Mouse (Mus musculus) cerebellum, adult 11 months (tissue): Measurements from ENCODE around the gene Steap3.
A peak's percentile ranks its signal among the peaks of the same experiment; 100 is the strongest.

ENCODE experiments used
- DNase-seq: peaks from one replicate; pipeline ENCODE4 v3.0.0; 2022

Steap3 gene

GRCm38 (mm10) chr1:120249842-120250241 lies 22.7 kb downstream of the Steap3 start:
- DNase-seq = no peak

- peak; percentile 3 for DNase-seq
Observed at GRCm38 (mm10) chr1:120248156-120248555, 24.3 kb downstream of the Steap3 start.

GRCm38 (mm10) chr1:120247351-120247750 lies 25.2 kb downstream of the Steap3 start:
- no peak for DNase-seq

GRCm38 (mm10) chr1:120246946-120247345 lies 25.6 kb downstream of the Steap3 start:
- no peak for DNase-seq

- no peak for DNase-seq
Observed at GRCm38 (mm10) chr1:120245661-120246131, 26.8 kb downstream of the Steap3 start.

- no peak for DNase-seq
Observed at GRCm38 (mm10) chr1:120244646-120245045, 27.9 kb downstream of the Steap3 start.

GRCm38 (mm10) chr1:120243987-120244386 lies 28.5 kb downstream of the Steap3 start:
- no peak for DNase-seq

GRCm38 (mm10) chr1:120237068-120237467 lies 35.4 kb downstream of the Steap3 start:
- no peak for DNase-seq

GRCm38 (mm10) chr1:120236424-120236823 lies 36.1 kb downstream of the Steap3 start:
- DNase-seq = no peak

- no peak for DNase-seq
Observed at GRCm38 (mm10) chr1:120235631-120236215, 36.8 kb downstream of the Steap3 start.

GRCm38 (mm10) chr1:120232170-120232569 lies 40.3 kb downstream of the Steap3 start:
- DNase-seq = no peak

- DNase-seq = no peak
Observed at GRCm38 (mm10) chr1:120231334-120231733, 41.2 kb downstream of the Steap3 start.

GRCm38 (mm10) chr1:120229723-120230471 lies 42.6 kb downstream of the Steap3 start:
- DNase-seq = no peak

GRCm38 (mm10) chr1:120223613-120224012 lies 48.9 kb downstream of the Steap3 start:
- no peak for DNase-seq

- no peak for DNase-seq
Observed at GRCm38 (mm10) chr1:120221285-120221684, 51.2 kb downstream of the Steap3 start.

GRCm38 (mm10) chr1:120220841-120221240 lies 51.7 kb downstream of the Steap3 start:
- no peak for DNase-seq

- no peak for DNase-seq
Observed at GRCm38 (mm10) chr1:120208502-120209230, 63.8 kb downstream of the Steap3 start.

- DNase-seq = peak; percentile 12
Observed at GRCm38 (mm10) chr1:120207568-120207967, 64.9 kb downstream of the Steap3 start.

GRCm38 (mm10) chr1:120204834-120205233 lies 67.7 kb downstream of the Steap3 start:
- DNase-seq = no peak

GRCm38 (mm10) chr1:120203836-120204235 lies 68.7 kb downstream of the Steap3 start:
- DNase-seq = no peak

GRCm38 (mm10) chr1:120202542-120202941 lies 70.0 kb downstream of the Steap3 start:
- no peak for DNase-seq

- DNase-seq = no peak
Observed at GRCm38 (mm10) chr1:120198942-120199341, 73.6 kb downstream of the Steap3 start.

- no peak for DNase-seq
Observed at GRCm38 (mm10) chr1:120198151-120198550, 74.4 kb downstream of the Steap3 start.

GRCm38 (mm10) chr1:120197189-120197588 lies 75.3 kb downstream of the Steap3 start:
- DNase-seq = peak; percentile 16
